Mouse (Mus musculus): ENCODE measurements around the gene Cwc22.

GRCm38 (mm10) chr2:77907164-77907563 is 39.0 kb downstream of the Cwc22 start:
- no peak for TF ChIP-seq CTCF (IDR thresholded peaks at IDR 0.05; ENCODE audit: low read depth)
- no peak for TF ChIP-seq EP300 (IDR thresholded peaks at IDR 0.05; ENCODE audit: low read depth)

Data from heart, postnatal 0 days (tissue).